Mouse (Mus musculus) lung, adult 2 months (tissue): ENCODE data around the gene Sys1.

ENCODE experiments used
- CTCF ChIP-seq: fragments of 200-500 bp; IDR thresholded peaks from 2 replicates; pipeline ENCODE4 v1.5.1; 2011; ENCODE audit warnings: mild to moderate bottlenecking, low read length, control low read depth; ENCODE audit not compliant: insufficient read depth
- POLR2A ChIP-seq: fragments of 200-500 bp; IDR thresholded peaks from 2 replicates; pipeline ENCODE4 v1.6.1; 2011; ENCODE audit warnings: low read depth, mild to moderate bottlenecking, control low read depth, low read length, borderline replicate concordance; ENCODE audit errors: extremely low read depth

DNA sequence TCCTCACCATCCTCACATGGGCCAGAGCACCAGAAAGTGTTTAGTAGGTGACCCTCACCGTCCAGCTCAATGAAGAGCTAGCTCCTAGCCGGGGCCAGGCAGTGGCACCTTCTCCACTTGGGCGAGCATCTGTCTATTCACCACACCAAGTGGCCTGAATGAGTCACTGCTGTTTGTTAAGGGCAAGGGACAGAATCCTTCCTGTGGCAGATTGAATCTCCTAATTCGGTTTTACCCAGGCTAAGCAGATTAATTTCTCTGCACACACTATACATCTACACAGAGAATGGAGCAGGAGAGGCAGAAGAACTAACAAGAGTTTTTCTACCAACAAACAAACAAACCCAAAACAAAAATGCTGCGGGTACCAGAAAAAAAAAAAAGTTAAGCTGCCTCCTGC is 29.8 kb upstream of the Sys1 start:
- TF ChIP-seq POLR2A (no peak), CTCF (no peak)
